Mouse (Mus musculus) heart, embryonic 11.5 days (tissue): ENCODE data around the gene Evi5. TPM values are rescaled to one million over a fixed set of nuclear protein-coding genes. Genes with fewer than 3 reads are reported as not detected.

Experiments
- ATAC-seq: fragments of 200-750 bp; cut with Nextera tagmentation; replicated peaks from 2 replicates; pipeline ENCODE4 v1.8.0; 2017; ENCODE audit warnings: moderate library complexity; ENCODE audit not compliant: insufficient number of reproducible peaks, low FRiP score, low TSS enrichment
- H3K27ac ChIP-seq: fragments of 300-500 bp; sonication (generic); 2 replicates; pipeline ENCODE4 v1.5.1; 2014; ENCODE audit warnings: mild to moderate bottlenecking, low read depth, low read length
- H3K27me3 ChIP-seq: fragments of 300-500 bp; sonication (generic); 2 replicates; pipeline ENCODE4 v1.6.1; 2014; ENCODE audit warnings: mild to moderate bottlenecking, low read length, mixed read lengths; ENCODE audit not compliant: control insufficient read depth, insufficient read depth
- H3K36me3 ChIP-seq: fragments of 300-500 bp; sonication (generic); 2 replicates; pipeline ENCODE4 v1.6.1; 2014; ENCODE audit warnings: mild to moderate bottlenecking, low read length, moderate library complexity, mixed read lengths; ENCODE audit not compliant: control insufficient read depth, insufficient read depth
- H3K4me1 ChIP-seq: fragments of 300-500 bp; sonication (generic); 2 replicates; pipeline ENCODE4 v1.6.1; 2014; ENCODE audit warnings: low read length; ENCODE audit not compliant: control insufficient read depth, insufficient read depth
- H3K4me2 ChIP-seq: fragments of 300-500 bp; sonication (generic); 2 replicates; pipeline ENCODE4 v1.6.1; 2014; ENCODE audit warnings: mild to moderate bottlenecking, moderate library complexity
- H3K4me3 ChIP-seq: fragments of 300-500 bp; sonication (generic); 2 replicates; pipeline ENCODE4 v1.5.1; 2014; ENCODE audit warnings: low read depth, low read length
- H3K9ac ChIP-seq: fragments of 300-500 bp; sonication (generic); 2 replicates; pipeline ENCODE4 v1.6.1; 2014; ENCODE audit warnings: mild to moderate bottlenecking, low read depth, low read length, moderate library complexity
- H3K9me3 ChIP-seq: fragments of 300-500 bp; sonication (generic); replicated peaks from 2 replicates; pipeline ENCODE4 v1.6.1; 2016; ENCODE audit warnings: low read length; ENCODE audit not compliant: control insufficient read depth
- WGBS: fragments of 180-500 bp; shearing (Covaris S2); extraction: QIAGEN DNeasy Blood & Tissue Kit; methylation state at CpG from one replicate; pipeline ENCODE4 v1.1.7; 2014; ENCODE audit not compliant: insufficient replicate concordance; 5-methylcytosine and 5-hydroxymethylcytosine counted together
- polyA plus RNA-seq: library from polyadenylated mRNA; unstranded; fragments of >200 nt; fragmentation: Nextera tagmentation; extraction: Ambion mirVana; gene quantifications from 2 replicates; pipeline ENCODE4 v1.2.1, GENCODE M21; 2014

The Evi5 gene
- polyA plus RNA-seq, 1 experiment from 2014 or later, result 46.7 TPM

- no peak for ATAC-seq
- Histone ChIP-seq H3K36me3 (no peaks in the 10 kb centered on the region), H3K27me3 (peaks cover 17% of the 10 kb centered on the region), H3K4me1 (no peaks in the 10 kb centered on the region), H3K9me3 (no peaks in the 10 kb centered on the region), H3K27ac (no peak overlapping the region), H3K9ac (no peak overlapping the region), H3K4me2 (no peak overlapping the region), H3K4me3 (no peak overlapping the region)
- 32% methylated on average over 2 of the region's 2 CpGs for WGBS
These were observed 163.2 kb downstream of the Evi5 start for GRCm38 (mm10) chr5:107711689-107712088.

- Histone ChIP-seq H3K27me3 (0 out of 2 replicates have a peak, but pooled peaks cover 5% of the 10 kb centered on the region), H3K9me3 (no peaks in the 10 kb centered on the region), H3K36me3 (no peaks in the 10 kb centered on the region), H3K27ac (no peak overlapping the region), H3K4me3 (no peak overlapping the region), H3K9ac (no peak overlapping the region), H3K4me2 (no peak overlapping the region), H3K4me1 (no peaks in the 10 kb centered on the region)
- 70% methylated on average over 8 of the region's 8 CpGs for WGBS
- no peak for ATAC-seq
These were observed 166.6 kb downstream of the Evi5 start for GRCm38 (mm10) chr5:107708124-107708797.

- Histone ChIP-seq H3K27me3 (0 out of 2 replicates have a peak, but pooled peaks cover 1% of the 10 kb centered on the region), H3K9ac (no peak overlapping the region), H3K9me3 (no peaks in the 10 kb centered on the region), H3K4me1 (no peaks in the 10 kb centered on the region), H3K4me3 (no peak overlapping the region), H3K27ac (no peak overlapping the region), H3K4me2 (no peak overlapping the region), H3K36me3 (no peaks in the 10 kb centered on the region)
- ATAC-seq, result no peak
- 68% methylated on average over 1 of the region's 1 CpGs for WGBS
These were observed 168.6 kb downstream of the Evi5 start for GRCm38 (mm10) chr5:107706262-107706661.

- WGBS, result 82% methylated on average over 4 of the region's 4 CpGs
- H3K27ac ChIP-seq, result no peak overlapping the region
- no peak overlapping the region for H3K9ac ChIP-seq
- H3K27me3 ChIP-seq, result no peaks in the 10 kb centered on the region
- peaks cover under 1% of the 10 kb centered on the region; the same call in 1 of the 2 replicates for H3K4me1 ChIP-seq
- H3K4me3 ChIP-seq, result no peak overlapping the region
- no peak overlapping the region for H3K4me2 ChIP-seq
- H3K9me3 ChIP-seq, result no peaks in the 10 kb centered on the region
- H3K36me3 ChIP-seq, result no peaks in the 10 kb centered on the region
- no peak for ATAC-seq
These were observed 169.2 kb downstream of the Evi5 start for GRCm38 (mm10) chr5:107705756-107706155.

GRCm38 (mm10) chr5:107703207-107703763, 171.6 kb downstream of the Evi5 start:
- Histone ChIP-seq H3K4me2 (no peak overlapping the region), H3K27me3 (no peaks in the 10 kb centered on the region), H3K9ac (no peak overlapping the region), H3K27ac (no peak overlapping the region), H3K36me3 (no peaks in the 10 kb centered on the region), H3K9me3 (no peaks in the 10 kb centered on the region), H3K4me1 (peaks cover 3% of the 10 kb centered on the region; the same call in 1 of the 2 replicates), H3K4me3 (no peak overlapping the region)
- no peak for ATAC-seq
- WGBS, result 84% methylated on average over 6 of the region's 6 CpGs

- no peak for ATAC-seq
- Histone ChIP-seq H3K9ac (no peak overlapping the region), H3K4me2 (no peak overlapping the region), H3K9me3 (no peaks in the 10 kb centered on the region), H3K27me3 (no peaks in the 10 kb centered on the region), H3K36me3 (no peaks in the 10 kb centered on the region), H3K27ac (no peak overlapping the region), H3K4me3 (no peak overlapping the region), H3K4me1 (peaks cover 3% of the 10 kb centered on the region; the same call in 1 of the 2 replicates)
- 82% methylated on average over 9 of the region's 9 CpGs for WGBS
These were observed 173.2 kb downstream of the Evi5 start for GRCm38 (mm10) chr5:107701658-107702057.

- Histone ChIP-seq H3K4me3 (no peak overlapping the region), H3K4me2 (no peak overlapping the region), H3K9me3 (no peaks in the 10 kb centered on the region; the same call in 1 of the 2 replicates), H3K27ac (no peak overlapping the region), H3K36me3 (no peaks in the 10 kb centered on the region), H3K4me1 (peaks cover 3% of the 10 kb centered on the region; the same call in 1 of the 2 replicates), H3K9ac (no peak overlapping the region), H3K27me3 (no peaks in the 10 kb centered on the region)
- WGBS, result 66% methylated on average over 10 of the region's 10 CpGs
- ATAC-seq, result no peak
These were observed 174.0 kb downstream of the Evi5 start for GRCm38 (mm10) chr5:107700873-107701272.

- H3K4me3 ChIP-seq, result no peak overlapping the region
- ATAC-seq, result no peak
- no peak overlapping the region for H3K9ac ChIP-seq
- no peaks in the 10 kb centered on the region for H3K27me3 ChIP-seq
- H3K9me3 ChIP-seq, result no peaks in the 10 kb centered on the region; the same call in 1 of the 2 replicates
- 76% methylated on average over 8 of the region's 8 CpGs for WGBS
- no peaks in the 10 kb centered on the region for H3K36me3 ChIP-seq
- H3K4me1 ChIP-seq, result peaks cover 3% of the 10 kb centered on the region; the same call in 1 of the 2 replicates
- H3K4me2 ChIP-seq, result no peak overlapping the region
- H3K27ac ChIP-seq, result no peak overlapping the region
These were observed 176.0 kb downstream of the Evi5 start for GRCm38 (mm10) chr5:107698888-107699287.
